Mouse (Mus musculus) testis, postnatal 14 days (tissue): ENCODE results near the gene Dennd2a.
A peak's percentile ranks its signal among the peaks of the same experiment; 100 is the strongest.
"Not testable (repeated sequence)": the region's sequence is repeated elsewhere in the genome, so short reads cannot be mapped to it uniquely, and the experiment has no call there.

Experiments
- DNase-seq: peaks from one replicate; pipeline ENCODE4 v3.0.0; 2021; ENCODE audit warnings: low spot score

Gene Dennd2a

DNA sequence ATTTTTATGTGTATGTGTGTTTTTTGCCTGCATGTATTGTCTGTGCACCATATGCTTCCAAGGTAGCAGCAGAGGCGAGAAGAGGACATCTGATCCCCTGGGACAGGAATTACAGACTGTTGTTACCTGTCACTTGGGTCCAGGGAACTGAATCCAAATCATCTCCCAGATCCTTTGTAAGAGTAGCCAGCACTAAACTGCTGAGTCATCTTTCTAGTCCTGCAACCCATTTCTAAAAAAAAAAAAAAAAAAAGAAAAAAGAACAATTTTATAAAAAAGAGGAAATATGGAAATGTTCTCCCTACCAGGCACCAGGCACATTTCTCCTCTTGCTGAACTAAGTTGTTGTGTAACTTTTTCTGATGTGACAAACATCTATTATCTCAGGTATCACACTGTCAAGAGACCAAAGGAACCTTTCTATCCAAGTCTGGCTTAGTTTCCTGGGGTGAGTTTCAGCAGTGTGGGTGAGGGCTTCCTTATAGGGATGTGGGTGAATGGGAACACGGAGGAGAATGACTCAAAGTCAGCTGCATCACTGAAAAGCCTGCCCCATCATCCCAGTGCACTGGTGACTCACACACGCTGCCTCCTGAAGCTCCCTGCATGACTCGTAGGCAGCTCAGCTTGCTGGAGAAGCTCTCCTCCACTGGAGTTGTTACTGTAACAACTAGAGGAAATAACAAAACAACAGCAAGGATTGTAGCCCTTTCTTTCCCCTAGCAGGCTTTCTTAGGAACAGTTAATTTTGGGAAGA lies 110.1 kb downstream of the Dennd2a start:
- no peak for DNase-seq

GRCm38 (mm10) chr6:39445801-39446572 lies 111.7 kb downstream of the Dennd2a start:
- DNase-seq: no peak

DNA sequence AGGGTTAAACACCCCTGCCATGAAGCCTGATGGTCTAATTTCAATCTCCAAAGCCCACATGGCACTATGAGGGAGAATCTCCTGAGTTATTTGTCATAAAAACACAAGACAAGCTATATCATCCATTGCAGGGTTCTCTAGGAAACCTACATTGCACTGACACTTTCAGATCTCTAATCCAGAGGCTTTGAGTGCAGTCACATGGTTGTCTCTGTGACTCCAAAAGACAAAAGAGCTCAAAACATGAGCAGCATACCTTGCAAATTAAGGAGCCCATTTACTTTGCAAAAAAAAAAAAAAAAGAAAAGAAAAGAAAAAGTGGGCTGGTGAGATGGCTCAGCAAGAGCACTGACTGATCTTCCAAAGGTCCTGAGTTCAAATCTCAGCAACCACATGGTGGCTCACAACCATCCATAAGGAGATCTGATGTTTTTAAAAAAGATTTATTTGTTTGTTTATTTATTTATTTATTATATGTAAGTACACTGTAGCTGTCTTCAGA lies 114.8 kb downstream of the Dennd2a start:
- DNase-seq: no peak

DNA sequence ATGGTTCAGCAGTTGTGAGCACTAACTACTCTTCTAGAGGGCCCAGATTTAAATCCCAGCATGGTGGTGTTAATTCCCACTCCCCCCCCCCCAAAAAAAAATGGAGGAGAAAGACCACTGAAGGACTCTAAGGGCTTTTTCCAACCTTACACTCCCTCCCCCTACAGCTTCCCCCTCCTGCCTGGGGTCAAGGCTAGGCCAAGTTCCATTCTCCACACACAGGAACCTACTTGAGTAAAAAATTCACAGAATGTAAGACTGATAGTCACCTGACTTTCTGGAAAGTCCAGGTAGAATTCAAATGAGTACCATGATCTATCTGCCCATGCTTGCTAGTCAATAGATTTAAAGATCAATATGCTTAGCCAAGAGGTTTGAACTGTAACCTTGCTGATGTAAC lies 117.5 kb downstream of the Dennd2a start:
- no peak for DNase-seq

- not testable (repeated sequence) for DNase-seq
Measured at GRCm38 (mm10) chr6:39437519-39437918, 120.1 kb downstream of the Dennd2a start.

DNA sequence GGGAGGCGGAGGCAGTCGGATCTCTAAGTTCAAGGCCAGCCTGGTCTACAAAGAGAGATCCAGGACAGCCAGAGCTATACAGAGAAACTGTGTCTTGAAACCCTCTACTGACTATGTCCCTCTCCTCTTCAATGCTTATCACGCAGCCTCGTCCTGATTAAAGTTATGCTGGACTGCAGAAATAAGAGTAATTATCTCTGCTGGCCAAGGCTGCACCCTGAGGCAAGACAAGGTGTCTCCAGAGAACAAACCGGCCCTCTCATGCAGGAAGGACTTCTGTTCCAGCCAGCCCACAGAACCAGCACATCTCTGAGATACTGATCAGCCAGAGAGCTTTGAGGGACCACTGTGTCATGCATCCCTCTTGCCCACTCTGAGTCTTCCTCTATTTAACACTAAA lies 121.8 kb downstream of the Dennd2a start:
- DNase-seq: no peak

DNA sequence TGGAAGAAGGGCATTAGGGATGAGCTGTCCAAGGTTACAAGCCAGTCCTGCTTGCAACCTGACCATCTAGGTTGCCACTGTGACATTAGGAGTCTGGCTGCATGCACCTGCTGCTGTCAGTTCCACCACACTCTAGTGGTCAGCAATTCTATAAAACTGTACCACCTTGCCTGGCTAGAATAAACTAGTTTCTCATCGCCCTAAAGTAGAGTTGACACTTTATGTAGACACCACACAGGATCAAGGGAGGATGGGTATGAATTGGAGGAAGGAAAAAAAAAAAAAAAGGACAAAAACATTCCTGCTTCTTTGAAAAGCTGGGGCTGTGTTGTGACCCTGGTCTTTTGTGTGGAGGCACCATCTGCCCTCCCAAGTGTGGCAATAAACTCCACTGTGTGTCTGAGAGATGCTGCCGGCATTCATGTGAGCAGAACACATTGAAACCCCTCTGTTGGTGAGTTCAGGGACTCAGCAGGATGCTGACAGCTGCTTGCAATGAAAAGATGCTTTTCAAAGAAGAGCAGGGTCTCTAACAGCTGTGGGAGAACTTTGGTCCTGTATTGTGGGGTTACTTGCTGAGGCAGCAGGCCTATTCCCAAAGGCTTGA lies 122.7 kb downstream of the Dennd2a start:
- DNase-seq: no peak

GRCm38 (mm10) chr6:39434111-39434885 lies 123.4 kb downstream of the Dennd2a start:
- no peak for DNase-seq

- no peak for DNase-seq
Measured at GRCm38 (mm10) chr6:39433701-39434100, 124.0 kb downstream of the Dennd2a start.

DNA sequence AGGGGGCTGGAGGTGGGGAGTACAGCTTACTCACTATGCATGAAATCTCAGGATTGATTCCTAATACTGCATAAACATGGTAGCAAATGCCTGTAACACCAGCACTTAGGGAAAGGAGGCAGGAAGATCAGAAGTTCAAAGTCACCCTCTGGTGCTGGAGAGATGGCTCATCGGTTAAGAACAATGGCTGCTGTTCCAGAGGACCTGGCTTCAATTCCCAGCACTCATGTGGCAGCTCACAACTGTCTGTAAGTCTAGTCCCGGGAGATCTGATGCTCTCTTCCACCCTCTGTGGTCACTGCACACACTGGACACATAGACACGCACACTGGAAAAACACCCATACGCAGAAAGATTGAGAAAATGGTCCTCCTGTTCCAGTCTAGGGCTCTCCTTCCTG lies 124.5 kb downstream of the Dennd2a start:
- no peak for DNase-seq

DNA sequence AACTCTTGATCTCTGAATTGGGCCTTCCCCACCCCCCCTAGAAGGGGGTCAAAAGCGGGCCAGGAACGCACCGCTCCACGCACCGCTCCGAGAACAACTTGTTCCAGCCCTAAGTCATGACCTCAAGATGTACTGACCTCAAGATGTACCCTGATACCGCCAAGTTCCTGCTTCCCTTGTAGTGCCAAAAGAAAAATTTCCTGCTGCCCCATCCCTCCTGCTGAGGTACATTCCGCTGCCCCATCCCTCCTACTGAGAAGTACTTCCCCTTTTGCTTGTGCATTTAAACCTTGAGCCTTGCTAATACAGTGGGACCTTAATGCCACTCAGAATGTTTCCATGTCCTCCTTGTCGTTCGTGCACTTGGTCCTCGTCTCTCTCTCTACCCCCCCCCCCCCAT lies 126.9 kb downstream of the Dennd2a start:
- DNase-seq: no peak

GRCm38 (mm10) chr6:39429007-39429788 lies 128.5 kb downstream of the Dennd2a start:
- peak; percentile 67 for DNase-seq

DNA sequence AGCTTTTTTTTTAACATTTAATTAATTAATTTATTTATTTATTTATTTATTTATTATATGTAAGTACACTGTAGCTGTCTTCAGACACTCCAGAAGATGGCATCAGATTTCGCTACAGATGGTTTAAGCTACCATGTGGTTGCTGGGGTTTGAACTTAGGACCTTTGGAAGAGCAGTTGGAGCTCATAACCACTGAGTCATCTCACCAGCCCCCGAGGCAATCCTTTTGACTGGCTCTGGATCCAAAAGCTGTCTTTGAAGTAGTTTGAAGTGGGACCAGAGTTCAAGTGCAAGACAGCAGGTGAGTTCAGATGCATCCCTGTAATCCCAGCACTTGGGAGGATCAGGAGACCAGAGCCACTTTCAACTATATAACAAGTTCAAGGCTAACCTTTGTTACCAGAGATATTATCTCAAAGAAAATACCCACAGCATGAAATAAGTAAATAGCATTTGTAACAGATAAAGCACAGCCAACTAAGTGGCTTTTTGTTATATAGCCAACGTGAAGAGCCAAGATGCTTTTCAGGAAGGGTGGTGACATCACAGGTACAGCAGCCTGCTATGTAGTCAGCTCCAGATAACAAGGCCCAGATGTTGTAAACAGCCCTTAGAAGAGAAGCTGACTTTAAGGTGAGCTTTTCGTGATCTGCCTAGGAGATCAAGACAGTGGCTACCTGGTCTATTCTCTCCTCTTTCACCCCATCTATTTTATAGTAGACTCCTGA lies 130.2 kb downstream of the Dennd2a start:
- DNase-seq: no peak

GRCm38 (mm10) chr6:39426725-39427124 lies 130.9 kb downstream of the Dennd2a start:
- no peak for DNase-seq

- peak; percentile 72 for DNase-seq
Measured at GRCm38 (mm10) chr6:39425181-39425580, 132.5 kb downstream of the Dennd2a start.

GRCm38 (mm10) chr6:39423686-39424085 lies 134.0 kb downstream of the Dennd2a start:
- DNase-seq: no peak

DNA sequence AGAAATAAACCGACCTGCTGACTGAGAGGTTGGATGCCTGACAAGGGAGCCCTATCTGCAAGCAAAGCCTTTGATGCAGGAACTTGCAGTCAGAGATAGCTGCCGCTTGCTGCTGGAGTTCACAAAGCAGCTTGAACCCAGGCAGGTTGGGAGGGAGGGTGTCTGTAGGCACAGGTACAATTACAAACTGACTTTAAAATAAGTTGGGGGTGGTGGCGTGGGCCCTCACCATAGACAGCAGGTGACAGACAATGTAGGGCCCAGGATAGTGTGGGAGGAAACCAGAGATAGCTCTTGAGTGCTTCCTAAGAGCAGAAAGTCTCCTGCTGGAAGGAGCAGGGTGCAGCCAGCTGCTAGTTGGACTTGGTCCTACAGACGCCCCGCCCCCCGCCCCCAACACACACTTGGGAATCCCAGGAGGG lies 134.5 kb downstream of the Dennd2a start:
- DNase-seq: no peak

DNA sequence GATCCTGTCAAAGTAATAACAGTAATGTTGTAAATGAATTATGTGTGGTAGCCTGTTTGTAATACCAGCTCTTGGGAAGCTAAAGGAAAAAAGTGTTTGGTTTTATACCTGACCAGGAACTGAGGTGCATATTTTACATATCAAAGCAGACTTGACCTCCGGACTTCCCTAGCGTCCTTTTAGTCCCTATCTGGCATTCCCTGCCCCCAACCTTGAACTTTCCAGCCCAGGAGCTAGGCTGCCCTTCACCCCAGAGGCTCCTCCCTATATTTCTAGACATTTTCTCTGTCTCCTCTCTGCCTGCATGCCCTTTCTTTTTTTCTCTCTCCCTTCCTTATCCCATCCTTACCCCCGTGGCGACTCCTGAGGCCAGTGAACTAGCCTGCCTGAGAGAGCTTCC lies 136.8 kb downstream of the Dennd2a start:
- DNase-seq: no peak

DNA sequence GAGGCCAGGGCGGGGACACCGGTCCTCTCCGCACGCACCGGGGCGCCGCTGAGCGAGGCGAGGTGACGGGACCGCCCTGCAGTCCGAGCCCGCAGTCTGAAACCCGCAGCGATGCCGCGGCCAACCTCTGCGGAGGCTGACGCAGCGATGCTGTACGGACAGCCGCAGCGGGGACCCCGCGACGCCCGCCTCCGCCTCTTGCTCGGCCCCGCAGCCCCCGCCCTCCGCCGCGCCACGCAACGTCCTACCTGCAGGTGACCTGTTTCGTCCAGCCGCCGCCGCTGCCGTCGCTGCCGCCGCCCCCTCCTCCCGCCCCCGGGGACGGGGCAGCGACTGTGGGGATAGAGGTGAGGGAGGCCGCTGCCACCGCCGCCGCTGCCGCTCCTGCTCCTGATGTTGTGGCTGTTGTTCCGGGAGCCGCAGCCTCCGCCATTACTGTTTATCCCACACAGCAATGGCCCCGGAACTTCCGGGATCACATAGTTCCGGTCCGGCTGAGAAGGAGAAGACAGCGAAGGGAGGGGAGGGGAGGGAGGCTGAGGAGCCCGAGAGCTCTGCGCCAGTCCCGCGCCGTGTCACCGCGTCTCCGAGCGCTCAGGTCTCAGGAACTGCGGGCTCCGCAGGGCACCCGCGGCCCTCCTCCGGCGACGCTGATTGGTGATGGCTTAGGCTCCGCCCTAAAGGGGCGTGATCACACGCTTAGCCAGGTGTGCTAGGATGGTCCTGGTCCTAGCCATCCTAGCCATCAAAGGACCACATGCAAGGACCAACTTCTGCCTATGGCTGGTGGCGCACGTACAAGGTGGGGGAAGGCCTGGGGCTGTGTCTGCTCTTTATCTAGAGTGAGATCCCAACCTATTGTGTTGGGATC lies 137.6 kb downstream of the Dennd2a start, which contains the start of gene Mkrn1:
Mkrn1 (minus strand) TSS at position 612 of the 871 bp plus-strand sequence.
- peak; percentile 88 for DNase-seq
